Mouse (Mus musculus) midbrain, embryonic 16.5 days (tissue): Measurements from ENCODE around the gene Ctxn1. TPM values are rescaled to one million over a fixed set of nuclear protein-coding genes. Genes with fewer than 3 reads are reported as not detected.

Experiments used
- ATAC-seq: fragments of 200-750 bp; cut with Nextera tagmentation; 2 replicates; pipeline ENCODE4 v1.8.0; 2017; ENCODE audit warnings: moderate TSS enrichment
- H3K27ac ChIP-seq: fragments of 300-500 bp; sonication (generic); 2 replicates; pipeline ENCODE4 v1.5.1; 2014; ENCODE audit warnings: mild to moderate bottlenecking, low read length, mixed read lengths
- H3K27me3 ChIP-seq: fragments of 300-500 bp; sonication (generic); 2 replicates; pipeline ENCODE4 v1.6.1; 2014; ENCODE audit warnings: low read depth, low read length, mixed read lengths; ENCODE audit not compliant: control insufficient read depth, insufficient read depth
- H3K36me3 ChIP-seq: fragments of 300-500 bp; sonication (generic); 2 replicates; pipeline ENCODE4 v1.6.1; 2014; ENCODE audit warnings: mild to moderate bottlenecking, low read length, moderate library complexity, mixed read lengths; ENCODE audit not compliant: control insufficient read depth, insufficient read depth
- H3K4me1 ChIP-seq: fragments of 300-500 bp; sonication (generic); 2 replicates; pipeline ENCODE4 v1.6.1; 2014; ENCODE audit warnings: mild to moderate bottlenecking, low read length, mixed read lengths; ENCODE audit not compliant: control insufficient read depth, insufficient read depth
- H3K4me2 ChIP-seq: fragments of 300-500 bp; sonication (generic); 2 replicates; pipeline ENCODE4 v1.6.1; 2014; ENCODE audit warnings: mild to moderate bottlenecking, low read length, mixed read lengths
- H3K4me3 ChIP-seq: fragments of 300-500 bp; sonication (generic); 2 replicates; pipeline ENCODE4 v1.5.1; 2014; ENCODE audit warnings: low read depth, mild to moderate bottlenecking, low read length, moderate library complexity, mixed read lengths
- H3K9ac ChIP-seq: fragments of 300-500 bp; sonication (generic); 2 replicates; pipeline ENCODE4 v1.6.1; 2014; ENCODE audit warnings: low read depth, low read length, mixed read lengths
- H3K9me3 ChIP-seq: fragments of 300-500 bp; sonication (generic); replicated peaks from 2 replicates; pipeline ENCODE4 v1.6.1; 2014; ENCODE audit warnings: mild to moderate bottlenecking, low read length, mixed read lengths; ENCODE audit not compliant: control insufficient read depth, poor library complexity, severe bottlenecking
- WGBS: fragments of 180-500 bp; shearing (Covaris S2); extraction: QIAGEN DNeasy Blood & Tissue Kit; methylation state at CpG from one replicate; pipeline ENCODE4 v1.1.7; 2014; 5-methylcytosine and 5-hydroxymethylcytosine counted together
- polyA plus RNA-seq: library from polyadenylated mRNA; unstranded; fragments of >200 nt; fragmentation: Nextera tagmentation; extraction: Ambion mirVana; gene quantifications from 2 replicates; pipeline ENCODE4 v1.2.1, GENCODE M21; 2015

The Ctxn1 gene
- polyA plus RNA-seq, 1 experiment from 2014 or later, result 258 TPM

- peak overlapping the region; percentile 84 for H3K9ac ChIP-seq
- 15% methylated on average over 19 of the region's 19 CpGs for WGBS
Measured at GRCm38 (mm10) chr8:4239193-4239890, 19.7 kb downstream of the Ctxn1 start.

GRCm38 (mm10) chr8:4238434-4239192 is 20.5 kb downstream of the Ctxn1 start, which contains the start of the genes Map2k7 and Gm49320:
Gene Map2k7, plus strand, starts transcription at chr8:4238740.
Gene Gm49320, plus strand, starts transcription at chr8:4238865.
- under 1% methylated on average over 57 of the region's 71 CpGs for WGBS
- H3K4me3 ChIP-seq, result peak within 1 kb of the TSS; percentile 79
- H3K27me3 ChIP-seq, result no peaks in the 10 kb centered on the region
- H3K4me2 ChIP-seq, result peak within 1 kb of the TSS; percentile 77
- peak within 1 kb of the TSS; percentile 91 for H3K27ac ChIP-seq
- peaks cover 4% of the 10 kb centered on the region for H3K36me3 ChIP-seq
- H3K9ac ChIP-seq, result peak within 1 kb of the TSS; percentile 84
- ATAC-seq, result peak; percentile 96
- no peaks in the 10 kb centered on the region for H3K9me3 ChIP-seq
- H3K4me1 ChIP-seq, result peaks cover 25% of the 10 kb centered on the region

More at GRCm38 (mm10) chr8:4239193-4239890, 19.7 kb downstream of the Ctxn1 start:
- Histone ChIP-seq H3K9me3 (no peaks in the 10 kb centered on the region), H3K4me2 (peak overlapping the region; percentile 77), H3K4me1 (peaks cover 25% of the 10 kb centered on the region), H3K36me3 (peaks cover 12% of the 10 kb centered on the region), H3K27ac (peak overlapping the region; percentile 91), H3K27me3 (no peaks in the 10 kb centered on the region), H3K4me3 (peak overlapping the region; percentile 79)
- peak; percentile 43 for ATAC-seq

DNA sequence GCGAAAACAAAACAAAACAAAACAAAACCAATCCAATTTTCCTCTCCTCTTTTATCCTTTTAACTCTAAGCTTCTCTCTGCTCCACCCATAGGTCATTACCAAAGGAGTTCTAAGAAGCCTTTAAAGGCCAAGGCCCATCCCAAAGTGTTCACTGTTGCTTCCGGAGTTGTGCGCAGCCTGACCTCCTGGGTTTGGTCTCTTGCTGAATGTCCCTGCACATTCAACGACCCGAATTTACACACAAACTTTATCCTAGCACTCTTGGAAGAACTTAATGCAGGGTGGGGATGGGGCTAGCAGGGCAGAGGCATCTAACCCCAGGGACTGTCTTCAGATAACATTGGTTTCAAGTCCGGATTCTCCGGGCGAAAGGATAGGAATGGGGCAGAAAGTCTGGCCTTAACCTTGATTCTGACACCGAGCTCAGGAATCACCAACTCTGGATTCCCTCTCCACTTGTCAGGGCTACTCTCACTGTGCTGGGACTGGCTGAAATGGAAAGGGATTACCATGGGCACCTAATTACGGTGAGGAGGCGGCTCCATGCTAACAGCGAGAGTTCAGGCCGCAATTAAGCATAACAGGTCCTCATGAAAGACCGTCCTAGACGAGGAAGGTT is 21.1 kb downstream of the Ctxn1 start:
- peak; percentile 2 for ATAC-seq
- no peaks in the 10 kb centered on the region for H3K27me3 ChIP-seq
- peak overlapping the region; percentile 75 for H3K4me2 ChIP-seq
- 19% methylated on average over 15 of the region's 15 CpGs for WGBS
- no peaks in the 10 kb centered on the region for H3K9me3 ChIP-seq
- peaks cover 25% of the 10 kb centered on the region for H3K4me1 ChIP-seq
- peak overlapping the region; percentile 65 for H3K9ac ChIP-seq
- peak overlapping the region; percentile 79 for H3K4me3 ChIP-seq
- H3K27ac ChIP-seq, result peak overlapping the region; percentile 83
- H3K36me3 ChIP-seq, result no peaks in the 10 kb centered on the region; the same call in 1 of the 2 replicates

DNA sequence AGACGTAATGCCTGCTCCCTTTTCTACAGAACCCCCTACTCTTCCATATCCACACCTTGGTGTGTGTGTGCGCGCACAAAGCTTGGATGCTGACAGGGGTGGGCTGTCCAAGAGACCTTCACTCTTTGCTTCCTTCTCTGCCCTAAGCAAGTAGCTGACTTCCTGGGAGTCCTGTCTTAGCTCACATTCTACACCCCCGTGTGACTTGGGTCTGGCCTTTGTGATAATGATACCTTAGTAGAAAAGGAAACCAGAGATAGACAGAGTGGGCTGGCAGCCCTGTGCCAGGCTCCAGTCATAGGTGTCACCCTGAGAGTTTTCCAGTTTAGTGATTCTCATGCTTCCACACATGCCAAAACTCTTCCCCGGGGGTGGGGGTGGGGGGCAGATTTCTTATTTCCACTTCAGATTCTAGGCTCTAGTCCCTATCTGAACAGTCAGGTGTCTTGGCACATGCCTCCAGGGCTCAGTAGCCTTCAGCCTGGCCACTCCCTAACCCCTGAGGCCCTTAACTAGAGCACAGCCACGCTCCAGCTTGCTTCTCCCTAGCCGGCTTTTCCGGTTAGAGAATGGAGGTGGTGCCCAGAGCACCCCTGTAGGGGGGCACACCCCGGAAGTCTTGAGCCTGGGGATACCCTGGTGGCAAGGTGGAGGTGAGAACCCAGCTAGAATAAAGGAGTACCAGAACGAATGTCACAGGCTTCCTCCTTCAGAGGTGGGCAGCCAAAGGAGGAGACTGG is 28.3 kb downstream of the Ctxn1 start:
- Histone ChIP-seq H3K4me3 (no peak overlapping the region), H3K4me2 (no peak overlapping the region), H3K4me1 (0 out of 2 replicates have a peak, but pooled peaks cover 2% of the 10 kb centered on the region), H3K9ac (no peak overlapping the region), H3K27me3 (peaks cover 12% of the 10 kb centered on the region; the same call in 1 of the 2 replicates), H3K9me3 (no peaks in the 10 kb centered on the region), H3K36me3 (no peaks in the 10 kb centered on the region), H3K27ac (no peak overlapping the region)
- 68% methylated on average over 10 of the region's 10 CpGs for WGBS
- no peak for ATAC-seq

DNA sequence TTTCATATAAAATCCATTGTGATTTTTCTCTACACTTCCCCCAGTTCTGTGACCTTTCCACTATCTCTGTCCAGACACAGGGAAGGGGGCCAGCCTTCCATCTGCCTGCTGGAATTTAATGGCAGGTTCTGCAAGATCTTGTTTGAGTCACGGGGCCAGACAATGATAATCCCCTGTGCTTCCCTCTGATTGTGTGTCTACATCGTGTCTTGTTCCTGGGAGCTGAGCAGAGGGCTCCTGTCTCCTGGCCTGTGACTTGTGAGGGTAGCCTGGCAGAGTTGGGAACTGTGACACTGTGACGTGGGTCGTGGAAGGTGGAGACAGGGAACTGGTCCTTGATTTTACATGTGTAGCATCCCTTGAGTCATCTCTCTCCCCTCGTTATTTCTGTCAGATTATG is 29.3 kb downstream of the Ctxn1 start:
- Histone ChIP-seq H3K4me2 (no peak overlapping the region), H3K36me3 (no peaks in the 10 kb centered on the region), H3K4me1 (0 out of 2 replicates have a peak, but pooled peaks cover 2% of the 10 kb centered on the region), H3K27ac (no peak overlapping the region), H3K4me3 (no peak overlapping the region), H3K27me3 (peaks cover 12% of the 10 kb centered on the region; the same call in 1 of the 2 replicates), H3K9ac (no peak overlapping the region), H3K9me3 (no peaks in the 10 kb centered on the region)
- no peak for ATAC-seq
- 64% methylated on average over 5 of the region's 5 CpGs for WGBS

DNA sequence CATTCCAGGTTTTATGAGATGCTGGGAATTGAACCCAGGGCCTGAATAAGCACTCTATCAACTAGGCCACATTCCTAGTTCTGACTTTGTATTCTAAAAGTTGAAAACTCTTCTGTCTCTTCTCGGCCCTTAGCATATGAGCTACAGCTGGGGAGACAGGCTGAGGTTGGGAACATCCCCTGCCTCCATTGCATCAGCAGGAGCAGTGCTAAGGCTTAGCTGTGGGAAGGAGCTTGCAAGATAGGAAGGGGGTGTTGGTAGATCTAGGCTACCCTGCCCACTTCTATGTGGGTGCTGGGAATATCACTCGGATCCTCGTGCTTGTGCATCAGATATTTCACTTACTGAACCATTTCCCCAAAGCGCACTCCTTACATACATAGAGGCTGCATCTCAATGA is 31.2 kb downstream of the Ctxn1 start:
- H3K9me3 ChIP-seq, result no peaks in the 10 kb centered on the region
- H3K9ac ChIP-seq, result no peak overlapping the region
- H3K36me3 ChIP-seq, result no peaks in the 10 kb centered on the region
- 91% methylated on average over 4 of the region's 4 CpGs for WGBS
- no peak overlapping the region for H3K27ac ChIP-seq
- peaks cover 12% of the 10 kb centered on the region; the same call in 1 of the 2 replicates for H3K27me3 ChIP-seq
- 0 out of 2 replicates have a peak, but pooled peaks cover 2% of the 10 kb centered on the region for H3K4me1 ChIP-seq
- no peak for ATAC-seq
- H3K4me2 ChIP-seq, result no peak overlapping the region
- H3K4me3 ChIP-seq, result no peak overlapping the region

DNA sequence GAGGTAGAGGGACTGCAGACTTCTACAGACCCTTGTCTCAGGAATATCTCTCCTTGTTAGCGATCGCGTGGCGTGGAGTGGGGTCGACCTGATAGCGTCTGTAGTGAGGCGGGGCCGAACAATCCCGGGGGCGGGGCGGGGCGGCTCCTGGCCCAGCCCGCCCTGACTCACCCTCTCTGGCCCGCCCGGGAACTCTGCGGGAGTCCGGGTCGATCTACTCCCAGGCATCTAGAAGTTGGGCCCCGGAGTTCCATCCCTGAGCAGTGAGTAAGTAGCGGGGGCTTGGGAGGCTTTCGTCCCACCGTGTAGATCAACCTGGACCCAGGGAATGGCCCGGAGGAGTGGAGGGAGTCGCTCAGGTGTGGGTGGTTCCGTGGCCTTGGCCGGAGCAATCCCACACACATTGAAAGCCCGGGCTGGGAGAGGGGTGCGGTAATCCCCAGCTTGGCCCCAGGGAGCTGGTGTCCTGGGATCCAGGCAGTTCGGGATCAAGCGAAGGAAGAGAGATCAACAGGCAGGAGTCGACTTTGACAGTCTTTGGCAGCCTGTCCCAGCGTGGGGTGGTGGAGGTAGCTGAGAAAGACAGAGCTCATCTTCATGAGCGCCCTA is 32.2 kb downstream of the Ctxn1 start, which contains the start of gene Lrrc8e:
Gene Lrrc8e, plus strand, starts transcription at position 89 of the 609 bp plus-strand sequence.
- 0 out of 2 replicates have a peak, but pooled peaks cover 2% of the 10 kb centered on the region for H3K4me1 ChIP-seq
- ATAC-seq, result peak; percentile 39; the same call in 1 of the 2 replicates
- no peaks in the 10 kb centered on the region for H3K9me3 ChIP-seq
- peaks cover 12% of the 10 kb centered on the region; the same call in 1 of the 2 replicates for H3K27me3 ChIP-seq
- H3K27ac ChIP-seq, result no peak within 1 kb of the TSS
- H3K4me3 ChIP-seq, result peak within 1 kb of the TSS; percentile 3; the same call in 1 of the 2 replicates
- peak within 1 kb of the TSS; percentile 35 for H3K4me2 ChIP-seq
- H3K36me3 ChIP-seq, result no peaks in the 10 kb centered on the region
- no peak within 1 kb of the TSS for H3K9ac ChIP-seq
- WGBS, result 2% methylated on average over 30 of the region's 33 CpGs

- H3K4me2 ChIP-seq, result peak overlapping the region; percentile 35
- 27% methylated on average over 4 of the region's 4 CpGs for WGBS
- no peaks in the 10 kb centered on the region for H3K9me3 ChIP-seq
- H3K27ac ChIP-seq, result no peak overlapping the region
- ATAC-seq, result 0 out of 2 replicates have a peak, but pooled peaks have one; percentile 21
- no peaks in the 10 kb centered on the region for H3K36me3 ChIP-seq
- peak overlapping the region; percentile 3; the same call in 1 of the 2 replicates for H3K4me3 ChIP-seq
- no peak overlapping the region for H3K9ac ChIP-seq
- peaks cover 12% of the 10 kb centered on the region; the same call in 1 of the 2 replicates for H3K27me3 ChIP-seq
- 0 out of 2 replicates have a peak, but pooled peaks cover 2% of the 10 kb centered on the region for H3K4me1 ChIP-seq
Measured at GRCm38 (mm10) chr8:4226323-4226722, 32.8 kb downstream of the Ctxn1 start.
